Mouse (Mus musculus) c-Kit-positive CD71-positive TER-119-positive erythroid progenitor cells, embryonic 14.5 days (primary cell): ENCODE measurements around the gene Ndufs3.

Source experiments
- DNase-seq: peaks from one replicate; pipeline ENCODE4 v3.0.0-alpha.2; 2013; ENCODE audit warnings: low spot score

Gene Ndufs3

DNA sequence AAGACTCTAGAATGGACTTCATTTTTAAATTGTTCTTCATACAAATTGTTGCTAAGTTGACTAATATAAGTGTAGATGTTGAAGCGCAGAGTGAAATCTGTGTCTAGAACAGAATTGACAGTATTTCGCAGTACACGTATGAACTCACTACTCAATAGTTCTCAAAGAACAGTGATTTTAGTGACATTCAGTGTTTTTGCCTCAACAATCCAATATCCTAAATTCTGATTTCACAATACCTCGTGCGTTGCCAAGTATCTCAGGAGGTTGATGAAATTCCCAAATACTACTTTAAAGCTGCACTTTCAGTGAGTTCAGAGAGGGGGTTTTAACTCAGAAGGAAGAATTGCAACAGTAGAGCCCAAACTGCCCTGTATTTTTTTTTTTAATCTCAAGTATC is 56.3 kb downstream of the Ndufs3 start:
- no peak for DNase-seq

DNA sequence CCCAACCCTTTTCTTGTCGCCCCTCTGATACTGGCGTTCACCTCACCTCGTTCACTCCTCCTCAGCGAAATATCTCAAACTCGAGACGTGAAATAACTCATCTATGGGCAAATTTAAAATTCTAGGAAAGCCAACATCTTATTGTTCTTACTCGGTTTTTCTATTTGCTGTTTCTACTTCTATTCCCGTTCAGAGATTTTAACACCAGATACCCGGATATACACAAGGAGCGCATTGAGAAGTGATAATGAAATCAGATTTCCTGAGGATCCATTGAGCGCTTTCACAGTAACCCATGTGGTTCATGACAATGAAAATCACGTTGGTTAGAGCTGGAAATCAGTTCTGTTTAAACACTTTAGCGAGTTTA is 57.0 kb downstream of the Ndufs3 start:
- no peak for DNase-seq

GRCm38 (mm10) chr2:90846955-90847680 is 57.5 kb downstream of the Ndufs3 start, which contains the start of gene Mtch2:
Mtch2 (plus strand) TSS chr2:90847155.
- DNase-seq, result peak; percentile 96

DNA sequence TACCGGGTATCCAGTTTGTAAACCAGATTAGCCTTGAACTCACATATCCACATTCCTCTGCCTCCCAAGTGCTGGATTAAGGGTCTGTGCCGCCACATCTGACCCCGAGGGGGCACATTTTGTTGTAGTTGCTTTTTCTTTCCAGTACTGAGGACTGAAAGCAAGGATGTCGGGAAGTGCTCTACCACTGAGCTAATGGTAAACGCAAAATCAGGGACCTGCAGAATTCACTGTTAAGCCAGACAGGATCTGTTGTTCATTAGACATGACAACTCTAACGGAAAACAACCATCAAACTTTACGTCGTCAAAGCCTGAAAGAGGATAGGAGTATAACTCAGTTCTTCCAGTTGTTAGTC is 58.1 kb downstream of the Ndufs3 start:
- no peak for DNase-seq

- no peak for DNase-seq
Observed at GRCm38 (mm10) chr2:90846171-90846570, 58.5 kb downstream of the Ndufs3 start.

- DNase-seq, result no peak
Observed at GRCm38 (mm10) chr2:90845234-90845633, 59.4 kb downstream of the Ndufs3 start.
